Mouse (Mus musculus): ENCODE measurements at regions not wholly inside any gene's neighbourhood (a gene's known extent, or its start where the extent isn't known, plus 50 kb on each side); places are given as distances from the start of the nearest gene placed in this dataset.

- H3K36me3 ChIP-seq (ENCODE audit: control insufficient read depth, insufficient read depth) = no peaks in the 10 kb centered on the region
- H3K4me1 ChIP-seq (replicated peaks; ENCODE audit: control insufficient read depth, insufficient read depth, low read length) = 0 out of 2 replicates have a peak, but pooled peaks cover 8% of the 10 kb centered on the region
- H3K9me3 ChIP-seq (ENCODE audit: control insufficient read depth) = no peaks in the 10 kb centered on the region
- no peaks in the 10 kb centered on the region for H3K27me3 ChIP-seq (replicated peaks; ENCODE audit: control insufficient read depth, insufficient read depth, low read length)
- no peak overlapping the region for H3K9ac ChIP-seq (ENCODE audit: low read depth, low read length)
- H3K27ac ChIP-seq (ENCODE audit: low read depth, low read length) = no peak overlapping the region
- no peak overlapping the region for H3K4me2 ChIP-seq (replicated peaks; ENCODE audit: low read depth)
- ATAC-seq = no peak
- TF ChIP-seq CTCF (IDR thresholded peaks at IDR 0.05; ENCODE audit: low read depth) = no peak
- WGBS = 41% methylated on average over 11 of the region's 11 CpGs
- no peak overlapping the region for H3K4me3 ChIP-seq (ENCODE audit: low read depth, low read length)
These were observed 74.5 kb downstream of the Phlda1 start for GRCm38 (mm10) chr10:111580401-111581100.

- Histone ChIP-seq H3K27ac (ENCODE audit: low read depth, low read length) (no peak overlapping the region), H3K9me3 (ENCODE audit: control insufficient read depth) (no peaks in the 10 kb centered on the region), H3K9ac (ENCODE audit: low read depth, low read length) (no peak overlapping the region), H3K4me3 (ENCODE audit: low read depth, low read length) (no peak overlapping the region), H3K36me3 (ENCODE audit: control insufficient read depth, insufficient read depth) (no peaks in the 10 kb centered on the region), H3K4me1 (replicated peaks; ENCODE audit: control insufficient read depth, insufficient read depth, low read length) (0 out of 2 replicates have a peak, but pooled peaks cover 3% of the 10 kb centered on the region), H3K4me2 (replicated peaks; ENCODE audit: low read depth) (no peak overlapping the region), H3K27me3 (replicated peaks; ENCODE audit: control insufficient read depth, insufficient read depth, low read length) (no peaks in the 10 kb centered on the region)
- ATAC-seq = no peak
- TF ChIP-seq CTCF (IDR thresholded peaks at IDR 0.05; ENCODE audit: low read depth) = no peak
- WGBS = 85% methylated on average over 3 of the region's 3 CpGs
These were observed 75.8 kb downstream of the Phlda1 start for GRCm38 (mm10) chr10:111581847-111582246.

GRCm38 (mm10) chr10:111582321-111583123, 76.4 kb downstream of the Phlda1 start:
- Histone ChIP-seq H3K4me1 (replicated peaks; ENCODE audit: control insufficient read depth, insufficient read depth, low read length) (0 out of 2 replicates have a peak, but pooled peaks cover 3% of the 10 kb centered on the region), H3K36me3 (ENCODE audit: control insufficient read depth, insufficient read depth) (no peaks in the 10 kb centered on the region), H3K27me3 (replicated peaks; ENCODE audit: control insufficient read depth, insufficient read depth, low read length) (no peaks in the 10 kb centered on the region), H3K4me2 (replicated peaks; ENCODE audit: low read depth) (no peak overlapping the region; the same call in 1 of the 2 replicates), H3K9me3 (ENCODE audit: control insufficient read depth) (no peaks in the 10 kb centered on the region), H3K9ac (ENCODE audit: low read depth, low read length) (no peak overlapping the region), H3K4me3 (ENCODE audit: low read depth, low read length) (no peak overlapping the region), H3K27ac (ENCODE audit: low read depth, low read length) (no peak overlapping the region)
- no peak for ATAC-seq
- WGBS = 66% methylated on average over 14 of the region's 14 CpGs
- no peak for TF ChIP-seq CTCF (IDR thresholded peaks at IDR 0.05; ENCODE audit: low read depth)

GRCm38 (mm10) chr10:111583124-111583743, 77.1 kb downstream of the Phlda1 start:
- H3K4me1 ChIP-seq (replicated peaks; ENCODE audit: control insufficient read depth, insufficient read depth, low read length) = 0 out of 2 replicates have a peak, but pooled peaks cover 3% of the 10 kb centered on the region
- H3K9me3 ChIP-seq (ENCODE audit: control insufficient read depth) = no peaks in the 10 kb centered on the region
- no peak overlapping the region for H3K4me3 ChIP-seq (ENCODE audit: low read depth, low read length)
- no peaks in the 10 kb centered on the region for H3K27me3 ChIP-seq (replicated peaks; ENCODE audit: control insufficient read depth, insufficient read depth, low read length)
- peak overlapping the region; percentile 38; the same call in 1 of the 2 replicates for H3K4me2 ChIP-seq (replicated peaks; ENCODE audit: low read depth)
- H3K36me3 ChIP-seq (ENCODE audit: control insufficient read depth, insufficient read depth) = no peaks in the 10 kb centered on the region
- 53% methylated on average over 20 of the region's 20 CpGs for WGBS
- no peak overlapping the region for H3K9ac ChIP-seq (ENCODE audit: low read depth, low read length)
- peak; percentile 57 for ATAC-seq
- no peak overlapping the region for H3K27ac ChIP-seq (ENCODE audit: low read depth, low read length)
- TF ChIP-seq CTCF (IDR thresholded peaks at IDR 0.05; ENCODE audit: low read depth) = no peak

- peak; percentile 39 for ATAC-seq
- WGBS = 47% methylated on average over 5 of the region's 5 CpGs
- peak overlapping the region; percentile 41; the same call in 1 of the 2 replicates for H3K27ac ChIP-seq (ENCODE audit: low read depth, low read length)
- TF ChIP-seq CTCF (IDR thresholded peaks at IDR 0.05; ENCODE audit: low read depth) = no peak
- no peaks in the 10 kb centered on the region for H3K27me3 ChIP-seq (replicated peaks; ENCODE audit: control insufficient read depth, insufficient read depth, low read length)
- no peak overlapping the region for H3K4me3 ChIP-seq (ENCODE audit: low read depth, low read length)
- 0 out of 2 replicates have a peak, but pooled peaks cover 4% of the 10 kb centered on the region for H3K4me1 ChIP-seq (replicated peaks; ENCODE audit: control insufficient read depth, insufficient read depth, low read length)
- peak overlapping the region; percentile 38; the same call in 1 of the 2 replicates for H3K4me2 ChIP-seq (replicated peaks; ENCODE audit: low read depth)
- H3K9me3 ChIP-seq (ENCODE audit: control insufficient read depth) = no peaks in the 10 kb centered on the region
- H3K9ac ChIP-seq (ENCODE audit: low read depth, low read length) = no peak overlapping the region
- no peaks in the 10 kb centered on the region for H3K36me3 ChIP-seq (ENCODE audit: control insufficient read depth, insufficient read depth)
These were observed 77.7 kb downstream of the Phlda1 start for GRCm38 (mm10) chr10:111583744-111584152.
